Mouse (Mus musculus) forebrain, embryonic 13.5 days (tissue): ENCODE measurements around the gene Ankrd12. TPM values are rescaled to one million over a fixed set of nuclear protein-coding genes. Genes with fewer than 3 reads are reported as not detected.
A peak's percentile ranks its signal among the peaks of the same experiment; 100 is the strongest.

ENCODE experiments used
- ATAC-seq: fragments of 200-750 bp; cut with Nextera tagmentation; 2 replicates; pipeline ENCODE4 v1.8.0; 2017
- H3K27ac ChIP-seq: fragments of 300-500 bp; sonication (generic); 2 replicates; pipeline ENCODE4 v1.5.1; 2015; ENCODE audit warnings: inconsistent platforms, mild to moderate bottlenecking, moderate library complexity
- H3K27me3 ChIP-seq: fragments of 300-500 bp; sonication (generic); 2 replicates; pipeline ENCODE4 v1.6.1; 2015; ENCODE audit warnings: mild to moderate bottlenecking, inconsistent platforms
- H3K36me3 ChIP-seq: fragments of 300-500 bp; sonication (generic); 2 replicates; pipeline ENCODE4 v1.6.1; 2015; ENCODE audit warnings: mild to moderate bottlenecking, inconsistent platforms; ENCODE audit not compliant: poor library complexity, severe bottlenecking
- H3K4me1 ChIP-seq: fragments of 300-500 bp; sonication (generic); 2 replicates; pipeline ENCODE4 v1.6.1; 2015; ENCODE audit warnings: inconsistent platforms
- H3K4me2 ChIP-seq: fragments of 300-500 bp; sonication (generic); 2 replicates; pipeline ENCODE4 v1.6.1; 2015; ENCODE audit warnings: inconsistent platforms, mild to moderate bottlenecking, moderate library complexity
- H3K4me3 ChIP-seq: fragments of 300-500 bp; sonication (generic); 2 replicates; pipeline ENCODE4 v1.5.1; 2015; ENCODE audit warnings: mild to moderate bottlenecking, inconsistent platforms
- H3K9ac ChIP-seq: fragments of 300-500 bp; sonication (generic); 2 replicates; pipeline ENCODE4 v1.6.1; 2015; ENCODE audit warnings: mild to moderate bottlenecking, inconsistent platforms
- H3K9me3 ChIP-seq: fragments of 300-500 bp; sonication (generic); replicated peaks from 2 replicates; pipeline ENCODE4 v1.6.1; 2016; ENCODE audit warnings: inconsistent platforms
- WGBS: fragments of 180-500 bp; shearing (Covaris S2); methylation state at CpG from one replicate; pipeline ENCODE4 v1.1.7; 2015; 5-methylcytosine and 5-hydroxymethylcytosine counted together
- polyA plus RNA-seq: library from polyadenylated mRNA; unstranded; fragments of >200 nt; fragmentation: Nextera tagmentation; extraction: Ambion mirVana; gene quantifications from 2 replicates; pipeline ENCODE4 v1.2.1, GENCODE M21; 2015

Ankrd12 gene
- polyA plus RNA-seq, 1 experiment from 2014 or later, result 77.4 TPM

GRCm38 (mm10) chr17:65916135-65916668, 160.7 kb downstream of the Ankrd12 start:
- Histone ChIP-seq H3K27ac (peak overlapping the region; percentile 87), H3K4me2 (peak overlapping the region; percentile 30; the same call in 1 of the 2 replicates), H3K27me3 (no peaks in the 10 kb centered on the region), H3K36me3 (peaks cover 4% of the 10 kb centered on the region; the same call in 1 of the 2 replicates), H3K9me3 (no peaks in the 10 kb centered on the region), H3K4me3 (no peak overlapping the region), H3K9ac (no peak overlapping the region), H3K4me1 (peaks cover 24% of the 10 kb centered on the region)
- WGBS, result 5% methylated on average over 8 of the region's 8 CpGs
- peak; percentile 95 for ATAC-seq

Other genes starting within 250 kb of the Ankrd12 start
- gene Ralbp1, start 191.3 kb downstream of the Ankrd12 start, polyA plus RNA-seq, result 56.9 and 58.4 TPM in 2 replicates
- gene Twsg1, start 125.9 kb downstream of the Ankrd12 start, polyA plus RNA-seq, result 75.2 and 84.1 TPM in 2 replicates
- 354 and 358 TPM in 2 replicates for gene Ndufv2, start 24.5 kb upstream of the Ankrd12 start, polyA plus RNA-seq
- 36.8 and 37.4 TPM in 2 replicates for gene Washc1, start 34.5 kb upstream of the Ankrd12 start, polyA plus RNA-seq
- gene Ddx11, start 46.4 kb upstream of the Ankrd12 start, polyA plus RNA-seq, result 16.2 and 17.3 TPM in 2 replicates